Mouse (Mus musculus): Measurements from ENCODE around the gene Ctc1.

DNA sequence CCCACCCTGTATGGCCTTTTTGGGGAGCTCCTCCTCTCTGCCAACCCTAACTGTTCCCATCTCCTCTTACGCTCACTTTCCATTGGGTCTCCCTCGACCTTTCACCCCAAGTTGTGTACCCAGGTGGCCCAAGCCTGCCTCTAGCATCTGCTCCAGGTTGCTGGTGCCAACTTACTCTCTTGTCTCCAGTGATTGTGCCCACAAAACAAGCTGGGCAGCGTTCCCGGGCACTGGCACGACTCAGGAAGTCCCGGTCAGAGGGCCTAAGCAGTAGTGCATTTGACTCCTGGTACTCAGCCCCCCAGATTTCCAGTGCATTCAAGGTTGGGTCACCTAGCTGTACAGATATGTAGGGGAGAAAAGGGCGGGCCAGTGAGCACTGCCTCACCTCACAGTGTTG lies 22.6 kb upstream of the Ctc1 start:
- TF ChIP-seq MAX (IDR thresholded peaks at IDR 0.05) = no peak
- no peak for TF ChIP-seq CTCF (IDR thresholded peaks at IDR 0.05; ENCODE audit: control insufficient read depth, insufficient read depth, insufficient read length)
- TF ChIP-seq USF1 (IDR thresholded peaks at IDR 0.05; ENCODE audit: low read depth) = no peak
- no peak for TF ChIP-seq MYOD1 (IDR thresholded peaks at IDR 0.05; ENCODE audit: control insufficient read depth, insufficient read length, low read depth)
- TF ChIP-seq MYOG (IDR thresholded peaks at IDR 0.05; ENCODE audit: control insufficient read depth, extremely low read depth, insufficient read length) = no peak
